Mouse (Mus musculus): ENCODE data around the gene Lrmda.

The Lrmda gene

GRCm38 (mm10) chr14:22649411-22649911 is 629.9 kb downstream of the Lrmda start:
- no peak for DNase-seq (ENCODE audit: low spot score in 2 of 2)

GRCm38 (mm10) chr14:22649985-22650984 is 630.8 kb downstream of the Lrmda start:
- DNase-seq (ENCODE audit: low spot score in 2 of 2) = no peak

GRCm38 (mm10) chr14:22651131-22651952 is 631.8 kb downstream of the Lrmda start:
- DNase-seq (ENCODE audit: low spot score in 2 of 2) = no peak

GRCm38 (mm10) chr14:22662496-22662895 is 643.0 kb downstream of the Lrmda start:
- no peak for DNase-seq (ENCODE audit: low spot score in 2 of 2)

GRCm38 (mm10) chr14:22666437-22666836 is 646.9 kb downstream of the Lrmda start:
- DNase-seq (ENCODE audit: low spot score in 2 of 2) = no peak

- DNase-seq (ENCODE audit: low spot score in 2 of 2) = no peak
Observed at GRCm38 (mm10) chr14:22668302-22668701, 648.8 kb downstream of the Lrmda start.

GRCm38 (mm10) chr14:22668711-22669110 is 649.2 kb downstream of the Lrmda start:
- DNase-seq (ENCODE audit: low spot score in 2 of 2) = no peak

GRCm38 (mm10) chr14:22673581-22673980 is 654.1 kb downstream of the Lrmda start:
- DNase-seq (ENCODE audit: low spot score in 2 of 2) = no peak

- DNase-seq (ENCODE audit: low spot score in 2 of 2) = no peak
Observed at GRCm38 (mm10) chr14:22679008-22679704, 659.6 kb downstream of the Lrmda start.

- no peak for DNase-seq (ENCODE audit: low spot score in 2 of 2)
Observed at GRCm38 (mm10) chr14:22679705-22680643, 660.5 kb downstream of the Lrmda start.

- DNase-seq (ENCODE audit: low spot score in 2 of 2) = no peak
Observed at GRCm38 (mm10) chr14:22686886-22687285, 667.4 kb downstream of the Lrmda start.

GRCm38 (mm10) chr14:22688399-22688798 is 668.9 kb downstream of the Lrmda start:
- DNase-seq (ENCODE audit: low spot score in 2 of 2) = no peak

GRCm38 (mm10) chr14:22695448-22695847 is 675.9 kb downstream of the Lrmda start:
- no peak for DNase-seq (ENCODE audit: low spot score in 2 of 2)

GRCm38 (mm10) chr14:22695931-22696365 is 676.4 kb downstream of the Lrmda start:
- no peak for DNase-seq (ENCODE audit: low spot score in 2 of 2)

- no peak for DNase-seq (ENCODE audit: low spot score in 2 of 2)
Observed at GRCm38 (mm10) chr14:22700236-22700635, 680.7 kb downstream of the Lrmda start.

GRCm38 (mm10) chr14:22700690-22701089 is 681.2 kb downstream of the Lrmda start:
- DNase-seq (ENCODE audit: low spot score in 2 of 2) = no peak

- no peak for DNase-seq (ENCODE audit: low spot score in 2 of 2)
Observed at GRCm38 (mm10) chr14:22707958-22708701, 688.6 kb downstream of the Lrmda start.

- DNase-seq (ENCODE audit: low spot score in 2 of 2) = no peak
Observed at GRCm38 (mm10) chr14:22710071-22710661, 690.7 kb downstream of the Lrmda start.

- DNase-seq (ENCODE audit: low spot score in 2 of 2) = no peak
Observed at GRCm38 (mm10) chr14:22712388-22712787, 692.9 kb downstream of the Lrmda start.
